Mouse (Mus musculus) testis, adult 2 months (tissue): ENCODE measurements around the gene Fam213b.

Experiments used
- CTCF ChIP-seq: fragments of 200-500 bp; IDR thresholded peaks from 2 replicates; pipeline ENCODE4 v1.5.1; 2012; ENCODE audit warnings: low read depth, mild to moderate bottlenecking, inconsistent platforms, low read length, moderate library complexity; ENCODE audit not compliant: control insufficient read depth, insufficient read depth, insufficient replicate concordance
- POLR2A ChIP-seq: fragments of 200-500 bp; IDR thresholded peaks from 2 replicates; pipeline ENCODE4 v1.6.1; 2012; ENCODE audit warnings: low read depth, mild to moderate bottlenecking, inconsistent platforms, low read length, moderate library complexity; ENCODE audit not compliant: control insufficient read depth

- TF ChIP-seq CTCF (no peak), POLR2A (no peak)
Measured at GRCm38 (mm10) chr4:154936542-154937255, 37.8 kb upstream of the Fam213b start.
